Mouse (Mus musculus) limb, embryonic 14.5 days (tissue): ENCODE data around the gene Tmem123. TPM values are rescaled to one million over a fixed set of nuclear protein-coding genes. Genes with fewer than 3 reads are reported as not detected.

ENCODE experiments used
- ATAC-seq: fragments of 200-750 bp; cut with Nextera tagmentation; 2 replicates; pipeline ENCODE4 v1.8.0; 2017; ENCODE audit warnings: low read depth, moderate number of reproducible peaks, moderate TSS enrichment; ENCODE audit not compliant: low FRiP score
- DNase-seq: peaks from one replicate; pipeline ENCODE4 v3.0.0-alpha.2; 2015; ENCODE audit warnings: low spot score
- H3K27ac ChIP-seq: fragments of 300-500 bp; sonication (generic); replicated peaks from 2 replicates; pipeline ENCODE4 v1.5.1; 2014; ENCODE audit warnings: low read depth, mild to moderate bottlenecking, low read length, moderate library complexity, mixed read lengths
- H3K27me3 ChIP-seq: fragments of 300-500 bp; sonication (generic); 2 replicates; pipeline ENCODE4 v1.6.1; 2014; ENCODE audit warnings: low read length, mixed read lengths; ENCODE audit not compliant: control insufficient read depth, insufficient read depth
- H3K36me3 ChIP-seq: fragments of 300-500 bp; sonication (generic); 2 replicates; pipeline ENCODE4 v1.6.1; 2014; ENCODE audit warnings: mild to moderate bottlenecking, low read length, moderate library complexity, mixed read lengths; ENCODE audit not compliant: control insufficient read depth, insufficient read depth
- H3K4me1 ChIP-seq: fragments of 300-500 bp; sonication (generic); 2 replicates; pipeline ENCODE4 v1.6.1; 2014; ENCODE audit warnings: antibody characterized with exemption, low read length, mixed read lengths; ENCODE audit not compliant: control insufficient read depth, insufficient read depth
- H3K4me2 ChIP-seq: fragments of 300-500 bp; sonication (generic); replicated peaks from 2 replicates; pipeline ENCODE4 v1.6.1; 2014; ENCODE audit warnings: low read depth, mild to moderate bottlenecking, low read length, moderate library complexity; ENCODE audit not compliant: severe bottlenecking
- H3K4me3 ChIP-seq: fragments of 300-500 bp; sonication (generic); replicated peaks from 2 replicates; pipeline ENCODE4 v1.5.1; 2014; ENCODE audit warnings: low read length
- H3K9ac ChIP-seq: fragments of 300-500 bp; sonication (generic); 2 replicates; pipeline ENCODE4 v1.6.1; 2014; ENCODE audit warnings: mild to moderate bottlenecking, low read depth, low read length, moderate library complexity; ENCODE audit not compliant: severe bottlenecking
- H3K9me3 ChIP-seq: fragments of 300-500 bp; sonication (generic); 2 replicates; pipeline ENCODE4 v1.6.1; 2016; ENCODE audit warnings: low read length; ENCODE audit not compliant: control insufficient read depth
- POLR2A ChIP-seq: fragments of 200-500 bp; IDR thresholded peaks from 2 replicates; pipeline ENCODE4 v1.8.0; 2012; ENCODE audit warnings: inconsistent platforms, mild to moderate bottlenecking, moderate library complexity, borderline replicate concordance; ENCODE audit not compliant: insufficient read depth, insufficient read length; ENCODE audit errors: extremely low read depth
- WGBS: fragments of 180-500 bp; shearing (Covaris S2); extraction: QIAGEN DNeasy Blood & Tissue Kit; methylation state at CpG from one replicate; pipeline ENCODE4 v1.1.7; 2014; 5-methylcytosine and 5-hydroxymethylcytosine counted together
- polyA plus RNA-seq, 2 experiments: library from polyadenylated mRNA; depleted of rRNA in 1 of 2; stranded (reverse) in 1 of 2; unstranded in 1 of 2; fragments of >200 nt; fragmentation: Nextera tagmentation in 1 of 2; extraction: Ambion mirVana in 1 of 2; gene quantifications; 2 replicates each; pipeline versions ENCODE4 v1.2.1 to v1.2.3; 2012 to 2014

Tmem123 gene
- polyA plus RNA-seq, 2 experiments = 68.8 to 133 TPM

- ATAC-seq (no peak), DNase-seq (no peak)
- Histone ChIP-seq H3K4me1 (no peaks in the 10 kb centered on the region), H3K4me2 (no peak overlapping the region), H3K4me3 (no peak overlapping the region), H3K9ac (no peak overlapping the region), H3K27ac (no peak overlapping the region), H3K36me3 (peaks cover 15% of the 10 kb centered on the region), H3K27me3 (no peaks in the 10 kb centered on the region), H3K9me3 (no peaks in the 10 kb centered on the region)
- no peak for TF ChIP-seq POLR2A
- WGBS = 62% methylated on average over 4 of the region's 4 CpGs
Observed at GRCm38 (mm10) chr9:7769081-7769480, 5.2 kb downstream of the Tmem123 start.

GRCm38 (mm10) chr9:7769491-7769890, 5.7 kb downstream of the Tmem123 start:
- no peaks in the 10 kb centered on the region for H3K27me3 ChIP-seq
- H3K4me3 ChIP-seq = no peak overlapping the region
- H3K4me1 ChIP-seq = no peaks in the 10 kb centered on the region
- H3K27ac ChIP-seq = no peak overlapping the region
- no peaks in the 10 kb centered on the region for H3K9me3 ChIP-seq
- 83% methylated on average over 5 of the region's 5 CpGs for WGBS
- DNase-seq = no peak
- peaks cover 15% of the 10 kb centered on the region for H3K36me3 ChIP-seq
- ATAC-seq = no peak
- H3K4me2 ChIP-seq = no peak overlapping the region
- no peak for TF ChIP-seq POLR2A
- no peak overlapping the region for H3K9ac ChIP-seq

GRCm38 (mm10) chr9:7772361-7772760, 8.5 kb downstream of the Tmem123 start:
- H3K4me3 ChIP-seq = no peak overlapping the region
- no peak overlapping the region for H3K4me2 ChIP-seq
- no peak for TF ChIP-seq POLR2A
- no peak for DNase-seq
- H3K27me3 ChIP-seq = no peaks in the 10 kb centered on the region
- H3K36me3 ChIP-seq = peaks cover 17% of the 10 kb centered on the region
- no peak overlapping the region for H3K9ac ChIP-seq
- H3K9me3 ChIP-seq = no peaks in the 10 kb centered on the region
- H3K27ac ChIP-seq = no peak overlapping the region
- no peak for ATAC-seq
- H3K4me1 ChIP-seq = no peaks in the 10 kb centered on the region
- WGBS = 83% methylated on average over 2 of the region's 2 CpGs

DNA sequence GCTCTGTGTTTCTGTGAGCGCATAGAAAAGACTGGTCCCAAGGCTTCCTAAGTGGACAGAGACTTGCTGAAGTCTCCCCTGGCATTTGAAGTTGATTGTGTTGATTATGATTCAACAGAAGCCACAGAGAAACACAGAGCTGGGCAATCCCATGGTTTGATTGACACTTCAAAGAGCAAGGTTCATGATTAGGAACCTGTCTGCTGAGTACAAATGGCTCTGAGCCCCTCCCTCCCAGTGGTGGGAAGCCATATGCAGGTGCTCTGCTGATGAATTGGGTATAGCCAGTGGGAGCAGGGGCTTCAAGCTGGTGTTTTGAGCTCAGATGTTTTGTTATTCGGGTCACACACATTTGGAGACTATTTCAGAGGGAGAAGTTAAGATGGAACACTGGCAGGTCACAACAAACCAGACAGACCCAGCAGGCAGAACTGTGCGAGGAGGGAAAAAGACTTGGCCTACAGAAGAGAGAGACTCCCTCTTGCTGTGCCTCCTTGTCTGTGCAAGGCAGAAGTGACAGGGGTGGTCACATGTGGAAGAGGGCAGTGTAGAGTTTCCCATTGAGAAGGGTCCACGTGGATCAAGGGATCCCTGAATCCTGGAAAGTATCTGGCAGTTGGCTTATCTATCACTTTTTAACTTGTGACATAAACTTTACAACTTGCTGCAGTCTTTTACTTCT, 9.1 kb downstream of the Tmem123 start:
- DNase-seq = no peak
- Histone ChIP-seq H3K9ac (no peak overlapping the region), H3K27me3 (no peaks in the 10 kb centered on the region), H3K27ac (no peak overlapping the region), H3K4me3 (no peak overlapping the region), H3K4me1 (no peaks in the 10 kb centered on the region), H3K4me2 (no peak overlapping the region), H3K9me3 (no peaks in the 10 kb centered on the region), H3K36me3 (peaks cover 17% of the 10 kb centered on the region)
- TF ChIP-seq POLR2A = no peak
- ATAC-seq = no peak
- WGBS = 77% methylated on average over 4 of the region's 4 CpGs

- no peak for DNase-seq
- Histone ChIP-seq H3K9me3 (no peaks in the 10 kb centered on the region), H3K27me3 (no peaks in the 10 kb centered on the region), H3K36me3 (peaks cover 17% of the 10 kb centered on the region), H3K9ac (no peak overlapping the region), H3K4me2 (no peak overlapping the region), H3K27ac (no peak overlapping the region), H3K4me1 (no peaks in the 10 kb centered on the region), H3K4me3 (no peak overlapping the region)
- WGBS = 87% methylated on average over 5 of the region's 5 CpGs
- ATAC-seq = no peak
- TF ChIP-seq POLR2A = no peak
Observed at GRCm38 (mm10) chr9:7773686-7774085, 9.8 kb downstream of the Tmem123 start.

DNA sequence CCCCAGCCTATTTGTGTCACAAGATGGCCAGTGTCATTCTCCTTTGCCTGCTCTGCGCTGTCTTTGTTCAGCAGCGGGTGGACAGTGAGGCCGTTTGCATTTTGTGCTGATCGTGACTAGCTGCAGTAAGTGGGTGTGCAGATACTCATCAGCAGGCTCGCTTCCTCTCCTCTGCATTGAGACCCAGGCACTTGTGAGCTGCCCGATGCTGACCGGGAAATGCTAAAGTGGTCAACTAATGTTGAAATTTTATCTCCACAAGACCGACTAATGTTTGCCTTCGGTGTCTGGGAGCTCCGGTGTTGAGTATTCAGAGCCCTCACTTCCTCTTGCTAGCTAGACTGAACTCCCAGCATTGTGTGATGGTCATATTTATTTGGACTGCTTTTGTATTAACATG, 10.7 kb downstream of the Tmem123 start:
- ATAC-seq = no peak
- TF ChIP-seq POLR2A = no peak
- H3K9ac ChIP-seq = no peak overlapping the region
- H3K4me3 ChIP-seq = no peak overlapping the region
- H3K9me3 ChIP-seq = no peaks in the 10 kb centered on the region
- H3K27me3 ChIP-seq = no peaks in the 10 kb centered on the region
- H3K4me1 ChIP-seq = no peaks in the 10 kb centered on the region
- DNase-seq = no peak
- WGBS = 90% methylated on average over 10 of the region's 10 CpGs
- H3K36me3 ChIP-seq = peaks cover 14% of the 10 kb centered on the region
- no peak overlapping the region for H3K27ac ChIP-seq
- no peak overlapping the region for H3K4me2 ChIP-seq
